Mouse (Mus musculus): ENCODE measurements around the gene Plxna4.

DNA sequence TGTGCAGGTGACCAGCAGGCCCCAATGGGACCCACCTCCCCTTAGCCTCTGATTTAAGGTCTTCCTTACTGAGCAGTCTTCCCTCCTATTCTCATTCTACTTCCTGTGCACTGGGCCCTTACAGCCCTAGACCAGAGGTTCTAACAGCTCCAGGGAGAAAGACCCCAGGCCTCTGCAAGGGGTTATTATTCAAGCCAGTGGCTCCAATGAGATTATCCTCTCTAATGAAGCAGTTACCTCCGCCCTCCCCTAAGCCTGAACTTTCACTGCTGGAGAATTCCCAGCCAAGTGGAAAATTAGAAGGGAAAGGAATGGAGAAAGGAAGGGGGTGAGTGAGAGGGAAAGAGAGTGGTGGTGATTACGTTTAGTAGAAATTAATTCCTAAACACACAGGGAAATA, 345.0 kb downstream of the Plxna4 start:
- TF ChIP-seq CTCF (IDR thresholded peaks at IDR 0.05) (no peak), EP300 (IDR thresholded peaks at IDR 0.05) (no peak)
